Mouse (Mus musculus) lung, postnatal 14 days (tissue): ENCODE data around the gene Rsph6a.

ENCODE experiments used
- DNase-seq: peaks from one replicate; pipeline ENCODE4 v3.0.0; 2021

Rsph6a gene

GRCm38 (mm10) chr7:19054047-19054776 lies at the start of gene Rsph6a:
Gene Rsph6a (plus strand): TSS chr7:19054690.
- peak; percentile 34 for DNase-seq

- DNase-seq: no peak
Measured at GRCm38 (mm10) chr7:19005417-19006121, 48.9 kb upstream of the Rsph6a start.

GRCm38 (mm10) chr7:19006476-19006875 lies 48.0 kb upstream of the Rsph6a start:
- peak; percentile 87 for DNase-seq

GRCm38 (mm10) chr7:19007026-19007977 lies 47.2 kb upstream of the Rsph6a start:
- DNase-seq: no peak

GRCm38 (mm10) chr7:19010581-19010980 lies 43.9 kb upstream of the Rsph6a start:
- no peak for DNase-seq

GRCm38 (mm10) chr7:19012025-19012621 lies 42.4 kb upstream of the Rsph6a start:
- DNase-seq: peak; percentile 41

- no peak for DNase-seq
Measured at GRCm38 (mm10) chr7:19012882-19013281, 41.6 kb upstream of the Rsph6a start.

GRCm38 (mm10) chr7:19014452-19014851 lies 40.0 kb upstream of the Rsph6a start:
- DNase-seq: no peak

- no peak for DNase-seq
Measured at GRCm38 (mm10) chr7:19016042-19016441, 38.4 kb upstream of the Rsph6a start.

- DNase-seq: no peak
Measured at GRCm38 (mm10) chr7:19017909-19018308, 36.6 kb upstream of the Rsph6a start.

GRCm38 (mm10) chr7:19021048-19021447 lies 33.4 kb upstream of the Rsph6a start:
- no peak for DNase-seq

- no peak for DNase-seq
Measured at GRCm38 (mm10) chr7:19022189-19022958, 32.1 kb upstream of the Rsph6a start.

GRCm38 (mm10) chr7:19023357-19023814 lies 31.1 kb upstream of the Rsph6a start, which contains the start of gene Foxa3:
Gene Foxa3 (minus strand): TSS chr7:19023538.
- peak; percentile 43 for DNase-seq

- DNase-seq: peak; percentile 95
Measured at GRCm38 (mm10) chr7:19024096-19024506, 30.4 kb upstream of the Rsph6a start, which contains the start of gene Sympk. Gene Sympk (plus strand): TSS chr7:19024377.

- peak; percentile 26 for DNase-seq
Measured at GRCm38 (mm10) chr7:19024581-19025255, 29.8 kb upstream of the Rsph6a start.

GRCm38 (mm10) chr7:19028067-19028466 lies 26.4 kb upstream of the Rsph6a start:
- DNase-seq: no peak

- DNase-seq: peak; percentile 56
Measured at GRCm38 (mm10) chr7:19029084-19029653, 25.3 kb upstream of the Rsph6a start.

GRCm38 (mm10) chr7:19031641-19032040 lies 22.8 kb upstream of the Rsph6a start:
- DNase-seq: no peak

GRCm38 (mm10) chr7:19044616-19045015 lies 9.9 kb upstream of the Rsph6a start:
- no peak for DNase-seq

GRCm38 (mm10) chr7:19046286-19047069 lies 8.0 kb upstream of the Rsph6a start:
- peak; percentile 16 for DNase-seq
